Mouse (Mus musculus): ENCODE results near the gene Fau. TPM values are rescaled to one million over a fixed set of nuclear protein-coding genes. Genes with fewer than 3 reads are reported as not detected.

Fau gene
- polyA plus RNA-seq, 1 experiment from 2014 or later, result 835 TPM

DNA sequence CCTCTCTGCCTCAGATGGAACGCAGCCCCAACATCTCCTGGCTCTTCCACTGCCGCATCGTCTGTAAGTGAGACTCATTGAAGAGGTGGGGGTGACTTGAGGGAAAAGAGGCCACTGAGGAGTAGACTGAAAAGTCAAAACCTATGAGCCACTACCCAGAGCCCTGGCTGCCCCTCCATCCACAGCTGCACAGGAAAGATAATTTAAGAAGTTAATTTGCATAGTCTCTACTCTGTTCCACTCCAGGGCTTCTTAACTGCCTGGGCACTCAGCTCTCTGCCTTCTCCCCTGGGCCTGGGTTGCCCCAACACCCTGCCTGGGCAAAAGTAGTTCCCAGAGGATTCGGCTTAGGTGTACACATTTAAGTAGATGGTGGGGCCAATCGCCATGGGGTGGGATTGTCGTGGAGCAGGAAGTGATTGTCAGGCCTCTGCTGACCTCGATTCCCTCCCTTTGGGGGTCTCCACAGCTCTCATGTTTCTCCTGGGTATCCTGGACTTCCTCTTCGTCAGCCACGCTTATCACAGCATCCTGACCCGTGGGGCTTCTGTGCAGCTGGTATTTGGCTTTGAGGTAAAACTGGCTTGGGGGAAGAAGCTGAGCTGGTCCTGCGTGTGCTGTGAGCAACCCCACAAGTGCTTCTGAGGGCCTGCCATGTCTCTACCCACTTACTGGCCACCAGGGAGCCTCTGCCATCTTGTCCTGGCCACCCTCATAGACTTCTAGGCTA lies 8.8 kb upstream of the Fau start:
- Histone ChIP-seq H3K4me1 (peaks cover 23% of the 10 kb centered on the region), H3K27me3 (ENCODE audit: low read depth, poor library complexity, severe bottlenecking) (no peaks in the 10 kb centered on the region), H3K4me3 (peak overlapping the region; percentile 97), H3K36me3 (peaks cover 66% of the 10 kb centered on the region), H3K9me3 (replicated peaks) (no peaks in the 10 kb centered on the region), H3K27ac (replicated peaks) (no peak overlapping the region)
- no peak for DNase-seq (ENCODE audit: low spot score)
- 91% methylated on average over 11 of the region's 11 CpGs for WGBS

DNA sequence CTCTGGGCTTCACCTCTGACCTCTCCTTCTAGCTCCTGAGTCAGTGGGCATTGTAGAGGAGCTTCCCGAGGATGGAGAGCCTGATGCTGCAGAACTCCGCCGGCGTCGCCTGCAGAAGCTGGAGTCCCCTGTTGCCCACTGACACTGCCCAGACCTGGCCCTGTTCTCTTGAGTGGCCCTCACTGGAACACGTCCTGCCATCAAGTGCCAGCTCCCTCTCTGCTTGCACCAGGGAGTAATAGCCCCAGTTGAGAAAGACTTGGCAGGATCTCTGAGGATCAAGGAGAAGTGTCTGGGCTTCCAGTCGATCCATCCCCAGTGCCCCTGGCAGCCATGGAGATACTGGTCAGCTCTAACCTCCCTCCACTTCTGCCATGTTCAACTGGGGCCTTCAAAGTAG lies 5.1 kb upstream of the Fau start:
- Histone ChIP-seq H3K9me3 (replicated peaks) (no peaks in the 10 kb centered on the region), H3K27ac (replicated peaks) (no peak overlapping the region), H3K4me1 (peaks cover 20% of the 10 kb centered on the region), H3K36me3 (peaks cover 83% of the 10 kb centered on the region), H3K27me3 (ENCODE audit: low read depth, poor library complexity, severe bottlenecking) (no peaks in the 10 kb centered on the region), H3K4me3 (peak overlapping the region; percentile 8; the same call in 1 of the 2 replicates)
- no peak for DNase-seq (ENCODE audit: low spot score)
- WGBS, result 88% methylated on average over 7 of the region's 7 CpGs

DNA sequence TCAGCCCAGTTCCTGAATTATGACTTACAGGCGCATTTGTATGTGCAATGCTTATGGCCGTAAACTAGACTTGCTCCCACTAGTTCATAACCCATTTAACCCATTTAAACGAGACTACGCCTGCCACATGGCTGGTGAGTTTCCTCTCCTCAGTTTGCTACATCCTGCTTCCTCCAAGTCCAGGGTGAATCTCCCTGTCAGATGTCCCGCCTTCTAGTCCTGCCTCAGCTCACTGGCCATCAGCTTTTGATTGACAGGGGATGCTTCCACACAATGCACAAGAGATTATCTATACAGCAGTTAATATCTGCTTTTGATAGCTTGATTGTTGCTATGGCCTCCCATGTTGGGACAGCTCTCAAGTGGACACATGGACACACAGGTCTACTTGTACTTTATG lies 3.3 kb upstream of the Fau start:
- Histone ChIP-seq H3K27ac (replicated peaks) (no peak overlapping the region), H3K4me1 (peaks cover 20% of the 10 kb centered on the region), H3K27me3 (ENCODE audit: low read depth, poor library complexity, severe bottlenecking) (no peaks in the 10 kb centered on the region), H3K9me3 (replicated peaks) (no peaks in the 10 kb centered on the region), H3K36me3 (peaks cover 77% of the 10 kb centered on the region), H3K4me3 (no peak overlapping the region)
- no peak for DNase-seq (ENCODE audit: low spot score)
- 91% methylated on average over 5 of the region's 5 CpGs for WGBS

GRCm38 (mm10) chr19:6056696-6057095 lies 948 bp upstream of the Fau start:
- H3K4me3 ChIP-seq, result peak overlapping the region; percentile 92
- no peaks in the 10 kb centered on the region for H3K9me3 ChIP-seq (replicated peaks)
- peaks cover 64% of the 10 kb centered on the region for H3K36me3 ChIP-seq
- H3K27me3 ChIP-seq (ENCODE audit: low read depth, poor library complexity, severe bottlenecking), result no peaks in the 10 kb centered on the region
- DNase-seq (ENCODE audit: low spot score), result no peak
- WGBS, result 65% methylated on average over 4 of the region's 4 CpGs
- peak overlapping the region; percentile 96; the same call in 1 of the 2 replicates for H3K27ac ChIP-seq (replicated peaks)
- H3K4me1 ChIP-seq, result peaks cover 30% of the 10 kb centered on the region

DNA sequence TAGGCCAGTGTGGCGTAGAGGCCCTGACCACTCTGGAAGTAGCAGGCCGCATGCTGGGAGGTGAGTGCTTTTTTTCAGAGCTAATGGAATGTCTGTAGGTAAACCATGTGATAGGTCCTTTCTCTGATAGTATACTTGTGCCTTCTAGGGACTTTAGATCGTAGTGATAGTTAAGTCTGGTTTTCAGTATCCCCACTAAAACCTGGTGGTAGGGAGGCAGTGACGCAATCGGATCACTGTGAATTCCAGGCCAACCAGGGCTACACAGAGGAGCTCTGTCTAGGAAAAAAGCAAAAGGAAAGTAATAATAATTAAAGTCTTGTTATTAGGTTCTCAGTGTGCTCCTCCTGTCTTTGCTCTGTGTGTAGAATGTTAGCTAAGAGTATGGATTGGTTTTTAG lies 869 bp downstream of the Fau start:
- DNase-seq (ENCODE audit: low spot score), result no peak
- Histone ChIP-seq H3K36me3 (peaks cover 58% of the 10 kb centered on the region), H3K9me3 (replicated peaks) (no peaks in the 10 kb centered on the region), H3K4me3 (peak overlapping the region; percentile 92), H3K27ac (replicated peaks) (peak overlapping the region; percentile 96), H3K27me3 (ENCODE audit: low read depth, poor library complexity, severe bottlenecking) (no peaks in the 10 kb centered on the region), H3K4me1 (peaks cover 49% of the 10 kb centered on the region)
- 40% methylated on average over 5 of the region's 5 CpGs for WGBS

- H3K36me3 ChIP-seq, result peaks cover 54% of the 10 kb centered on the region
- no peaks in the 10 kb centered on the region for H3K27me3 ChIP-seq (ENCODE audit: low read depth, poor library complexity, severe bottlenecking)
- peaks cover 49% of the 10 kb centered on the region for H3K4me1 ChIP-seq
- no peaks in the 10 kb centered on the region for H3K9me3 ChIP-seq (replicated peaks)
- no peak for DNase-seq (ENCODE audit: low spot score)
- WGBS, result 88% methylated on average over 5 of the region's 5 CpGs
- peak overlapping the region; percentile 92 for H3K4me3 ChIP-seq
- no peak overlapping the region for H3K27ac ChIP-seq (replicated peaks)
Measured at GRCm38 (mm10) chr19:6058966-6059365, 1.3 kb downstream of the Fau start.

DNA sequence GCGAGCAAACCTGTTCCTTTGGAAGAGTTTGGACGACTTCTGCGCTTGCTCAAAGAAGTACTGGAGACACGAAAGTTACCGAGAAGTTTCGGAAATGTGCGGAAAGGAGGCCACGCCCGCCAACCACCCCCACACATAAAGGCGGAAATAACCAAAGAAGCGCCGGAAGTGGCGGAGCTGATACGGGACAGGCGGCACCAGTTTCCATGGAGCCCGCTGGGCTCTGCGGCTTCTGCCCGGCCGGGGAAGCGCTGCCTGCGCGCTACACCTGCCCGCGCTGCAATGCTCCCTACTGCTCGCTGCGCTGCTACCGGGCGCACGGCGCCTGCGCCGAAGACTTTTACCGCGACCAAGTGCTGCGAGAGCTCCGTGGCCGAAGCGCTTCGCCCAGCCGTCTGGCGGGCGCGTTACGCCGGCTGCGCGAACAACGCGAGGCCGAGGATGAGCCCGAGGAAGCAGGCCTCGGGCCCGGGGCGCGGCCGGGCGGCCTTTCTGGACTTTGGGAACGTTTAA lies 3.4 kb downstream of the Fau start, which contains the start of gene Znhit2:
Znhit2 (plus strand) TSS at position 172 of the 513 bp plus-strand sequence.
- Histone ChIP-seq H3K4me1 (peaks cover 49% of the 10 kb centered on the region), H3K36me3 (peaks cover 35% of the 10 kb centered on the region), H3K27ac (replicated peaks) (peak within 1 kb of the TSS; percentile 92), H3K4me3 (peak within 1 kb of the TSS; percentile 83), H3K27me3 (ENCODE audit: low read depth, poor library complexity, severe bottlenecking) (no peaks in the 10 kb centered on the region), H3K9me3 (replicated peaks) (no peaks in the 10 kb centered on the region)
- under 1% methylated on average over 58 of the region's 58 CpGs for WGBS
- DNase-seq (ENCODE audit: low spot score), result peak; percentile 91

GRCm38 (mm10) chr19:6061641-6062302 lies 4.1 kb downstream of the Fau start:
- peak; percentile 47 for DNase-seq (ENCODE audit: low spot score)
- no peaks in the 10 kb centered on the region for H3K9me3 ChIP-seq (replicated peaks)
- peaks cover 49% of the 10 kb centered on the region for H3K4me1 ChIP-seq
- H3K4me3 ChIP-seq, result peak overlapping the region; percentile 83
- WGBS, result 3% methylated on average over 44 of the region's 44 CpGs
- H3K27me3 ChIP-seq (ENCODE audit: low read depth, poor library complexity, severe bottlenecking), result no peaks in the 10 kb centered on the region
- H3K36me3 ChIP-seq, result peaks cover 33% of the 10 kb centered on the region
- peak overlapping the region; percentile 92 for H3K27ac ChIP-seq (replicated peaks)

DNA sequence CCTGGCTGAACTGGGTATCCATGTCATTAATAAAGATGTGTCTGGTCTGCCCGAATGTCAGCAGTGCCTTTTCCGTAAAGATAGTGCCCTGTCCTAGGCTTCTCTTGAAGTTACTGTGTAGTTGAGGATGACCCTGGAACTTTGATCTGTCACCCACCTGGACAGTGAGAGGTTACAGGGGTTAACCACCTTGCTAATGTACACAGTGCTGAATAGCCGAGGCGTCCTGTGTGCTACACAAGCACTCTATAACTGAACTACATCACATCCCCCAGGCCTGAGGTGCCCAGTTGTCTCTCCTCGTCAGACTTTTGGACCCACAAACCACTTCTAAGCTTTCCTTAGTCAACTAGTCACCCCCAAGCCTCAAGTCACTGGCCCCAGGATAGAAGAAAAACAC lies 4.8 kb downstream of the Fau start:
- Histone ChIP-seq H3K4me3 (peak overlapping the region; percentile 83), H3K36me3 (peaks cover 33% of the 10 kb centered on the region), H3K27me3 (ENCODE audit: low read depth, poor library complexity, severe bottlenecking) (no peaks in the 10 kb centered on the region), H3K27ac (replicated peaks) (peak overlapping the region; percentile 92), H3K4me1 (peaks cover 53% of the 10 kb centered on the region), H3K9me3 (replicated peaks) (no peaks in the 10 kb centered on the region)
- 80% methylated on average over 5 of the region's 5 CpGs for WGBS
- no peak for DNase-seq (ENCODE audit: low spot score)

GRCm38 (mm10) chr19:6063081-6063480 lies 5.4 kb downstream of the Fau start:
- H3K27ac ChIP-seq (replicated peaks), result no peak overlapping the region

GRCm38 (mm10) chr19:6066571-6066970 lies 8.9 kb downstream of the Fau start:
- peaks cover 44% of the 10 kb centered on the region for H3K36me3 ChIP-seq
- DNase-seq (ENCODE audit: low spot score), result no peak
- WGBS, result 41% methylated on average over 5 of the region's 5 CpGs
- no peaks in the 10 kb centered on the region for H3K27me3 ChIP-seq (ENCODE audit: low read depth, poor library complexity, severe bottlenecking)
- peak overlapping the region; percentile 73 for H3K4me3 ChIP-seq
- peak overlapping the region; percentile 88 for H3K27ac ChIP-seq (replicated peaks)
- no peaks in the 10 kb centered on the region for H3K9me3 ChIP-seq (replicated peaks)
- peaks cover 46% of the 10 kb centered on the region for H3K4me1 ChIP-seq

More at GRCm38 (mm10) chr19:6063081-6063480, 5.4 kb downstream of the Fau start:
- peaks cover 60% of the 10 kb centered on the region for H3K4me1 ChIP-seq
- H3K36me3 ChIP-seq, result peaks cover 33% of the 10 kb centered on the region
- WGBS, result 93% methylated on average over 6 of the region's 6 CpGs
- H3K27me3 ChIP-seq (ENCODE audit: low read depth, poor library complexity, severe bottlenecking), result no peaks in the 10 kb centered on the region
- peak overlapping the region; percentile 83; the same call in 1 of the 2 replicates for H3K4me3 ChIP-seq
- no peaks in the 10 kb centered on the region for H3K9me3 ChIP-seq (replicated peaks)
- no peak for DNase-seq (ENCODE audit: low spot score)

GRCm38 (mm10) chr19:6067011-6067723 lies 9.5 kb downstream of the Fau start:
- H3K4me1 ChIP-seq, result peaks cover 40% of the 10 kb centered on the region
- peak; percentile 88 for DNase-seq (ENCODE audit: low spot score)
- peaks cover 45% of the 10 kb centered on the region for H3K36me3 ChIP-seq
- no peaks in the 10 kb centered on the region for H3K27me3 ChIP-seq (ENCODE audit: low read depth, poor library complexity, severe bottlenecking)
- 2% methylated on average over 30 of the region's 30 CpGs for whole genome bisulfite sequencing
- no peaks in the 10 kb centered on the region for H3K9me3 ChIP-seq (replicated peaks)
- H3K4me3 ChIP-seq, result peak overlapping the region; percentile 73
- peak overlapping the region; percentile 88 for H3K27ac ChIP-seq (replicated peaks)
